Mouse (Mus musculus) limb, embryonic 12.5 days (tissue): Measurements from ENCODE around the gene Atp23. TPM values are rescaled to one million over a fixed set of nuclear protein-coding genes. Genes with fewer than 3 reads are reported as not detected.

Experiments
- ATAC-seq: fragments of 200-750 bp; cut with Nextera tagmentation; 2 replicates; pipeline ENCODE4 v1.8.0; 2017; ENCODE audit warnings: low read depth, moderate TSS enrichment; ENCODE audit not compliant: insufficient number of reproducible peaks, insufficient read depth, low FRiP score, low TSS enrichment
- H3K27ac ChIP-seq: fragments of 300-500 bp; sonication (generic); 2 replicates; pipeline ENCODE4 v1.5.1; 2016; ENCODE audit warnings: mild to moderate bottlenecking, moderate library complexity
- H3K27me3 ChIP-seq: fragments of 300-500 bp; sonication (generic); 2 replicates; pipeline ENCODE4 v1.6.1; 2016; ENCODE audit warnings: mild to moderate bottlenecking, moderate library complexity
- H3K36me3 ChIP-seq: fragments of 300-500 bp; sonication (generic); 2 replicates; pipeline ENCODE4 v1.6.1; 2016; ENCODE audit warnings: mild to moderate bottlenecking, moderate library complexity
- H3K4me1 ChIP-seq: fragments of 300-500 bp; sonication (generic); replicated peaks from 2 replicates; pipeline ENCODE4 v1.6.1; 2016
- H3K4me2 ChIP-seq: fragments of 300-500 bp; sonication (generic); 2 replicates; pipeline ENCODE4 v1.6.1; 2016; ENCODE audit warnings: mild to moderate bottlenecking, moderate library complexity
- H3K4me3 ChIP-seq: fragments of 300-500 bp; sonication (generic); replicated peaks from 2 replicates; pipeline ENCODE4 v1.5.1; 2016; ENCODE audit warnings: mild to moderate bottlenecking
- H3K9ac ChIP-seq: fragments of 300-500 bp; sonication (generic); replicated peaks from 2 replicates; pipeline ENCODE4 v1.6.1; 2016; ENCODE audit warnings: mild to moderate bottlenecking, moderate library complexity
- H3K9me3 ChIP-seq: fragments of 300-500 bp; sonication (generic); 2 replicates; pipeline ENCODE4 v1.6.1; 2016; ENCODE audit warnings: mild to moderate bottlenecking, moderate library complexity
- WGBS: fragments of 180-500 bp; shearing (Covaris S2); methylation state at CpG from one replicate; pipeline ENCODE4 v1.1.7; 2016; 5-methylcytosine and 5-hydroxymethylcytosine counted together
- polyA plus RNA-seq: library from polyadenylated mRNA; unstranded; fragments of >200 nt; fragmentation: Nextera tagmentation; extraction: Ambion mirVana; gene quantifications from 2 replicates; pipeline ENCODE4 v1.2.1, GENCODE M21; 2016

The Atp23 gene
- polyA plus RNA-seq, 1 experiment from 2014 or later = 22.9 TPM

DNA sequence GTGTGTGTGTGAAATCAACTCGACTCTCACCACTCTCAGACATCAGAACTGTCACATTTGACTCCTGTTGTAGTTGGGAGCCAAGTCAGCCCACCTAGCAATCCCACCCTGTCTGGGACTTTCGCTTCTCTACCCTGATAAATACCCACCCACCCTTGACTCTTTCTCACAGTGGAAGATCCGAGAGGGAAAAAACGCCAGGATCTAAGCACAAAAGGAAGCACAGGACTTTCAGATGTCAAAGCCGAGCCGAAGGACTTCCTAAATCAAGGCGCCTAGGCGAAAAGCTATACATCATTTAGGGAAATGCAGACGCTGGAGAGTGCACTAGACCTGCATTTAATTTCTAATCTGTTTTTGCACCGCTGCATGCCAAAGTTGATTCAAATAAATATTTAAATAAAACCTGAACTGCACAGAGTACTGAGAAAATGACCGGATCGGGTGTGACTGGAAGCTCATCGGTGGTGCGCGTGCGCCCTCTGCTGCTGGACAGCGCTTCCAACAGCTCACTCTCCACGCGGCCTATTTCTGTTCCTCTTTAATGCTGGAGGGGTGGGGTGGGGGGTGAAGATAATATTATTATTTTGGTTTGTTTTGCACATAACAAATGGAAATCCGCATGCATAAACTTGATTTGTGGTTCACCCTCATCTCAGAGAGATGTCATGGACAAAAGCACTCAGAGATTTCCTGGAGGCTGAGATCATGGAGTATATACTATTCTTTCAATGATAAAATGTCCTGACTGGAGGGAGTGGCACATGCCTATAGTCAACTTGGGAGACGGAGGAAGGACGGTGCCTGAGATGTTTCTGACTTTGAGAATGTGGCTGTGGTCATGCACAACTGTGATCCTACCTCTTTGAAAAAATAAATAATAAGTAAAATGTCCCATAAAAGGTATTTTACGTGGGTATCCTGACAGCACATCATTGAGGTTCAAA, 31.5 kb downstream of the Atp23 start:
- no peak overlapping the region for H3K27ac ChIP-seq
- H3K27me3 ChIP-seq = no peaks in the 10 kb centered on the region
- no peaks in the 10 kb centered on the region for H3K36me3 ChIP-seq
- no peaks in the 10 kb centered on the region for H3K9me3 ChIP-seq
- H3K4me1 ChIP-seq = no peaks in the 10 kb centered on the region
- H3K9ac ChIP-seq = no peak overlapping the region
- H3K4me3 ChIP-seq = no peak overlapping the region
- WGBS = 29% methylated on average over 23 of the region's 23 CpGs
- ATAC-seq = peak; percentile 66
- H3K4me2 ChIP-seq = peak overlapping the region; percentile 40

DNA sequence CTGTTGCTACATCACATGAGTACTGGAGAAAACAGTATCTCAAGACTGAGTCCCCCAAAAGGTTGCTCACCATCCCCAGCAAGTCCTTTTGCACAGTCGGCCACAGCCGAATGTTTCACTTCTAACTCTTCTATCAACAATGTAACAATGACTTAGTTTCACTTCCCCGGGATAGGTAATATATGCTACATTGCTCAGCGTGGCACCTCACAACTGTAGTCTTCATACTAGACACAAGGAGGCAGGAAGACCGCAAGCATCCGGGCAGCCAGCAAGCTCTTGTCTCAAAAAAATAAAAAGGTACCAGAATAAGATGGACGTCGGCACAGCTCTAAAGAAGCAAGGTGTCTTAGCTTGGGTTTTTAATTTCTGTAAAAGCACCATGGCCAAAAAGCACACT, 35.9 kb downstream of the Atp23 start:
- H3K4me3 ChIP-seq = no peak overlapping the region
- no peaks in the 10 kb centered on the region for H3K27me3 ChIP-seq
- H3K9me3 ChIP-seq = no peaks in the 10 kb centered on the region
- no peak overlapping the region for H3K9ac ChIP-seq
- H3K4me1 ChIP-seq = no peaks in the 10 kb centered on the region; the same call in 1 of the 2 replicates
- 90% methylated on average over 8 of the region's 8 CpGs for WGBS
- H3K4me2 ChIP-seq = no peak overlapping the region
- ATAC-seq = no peak
- no peak overlapping the region for H3K27ac ChIP-seq
- no peaks in the 10 kb centered on the region for H3K36me3 ChIP-seq

DNA sequence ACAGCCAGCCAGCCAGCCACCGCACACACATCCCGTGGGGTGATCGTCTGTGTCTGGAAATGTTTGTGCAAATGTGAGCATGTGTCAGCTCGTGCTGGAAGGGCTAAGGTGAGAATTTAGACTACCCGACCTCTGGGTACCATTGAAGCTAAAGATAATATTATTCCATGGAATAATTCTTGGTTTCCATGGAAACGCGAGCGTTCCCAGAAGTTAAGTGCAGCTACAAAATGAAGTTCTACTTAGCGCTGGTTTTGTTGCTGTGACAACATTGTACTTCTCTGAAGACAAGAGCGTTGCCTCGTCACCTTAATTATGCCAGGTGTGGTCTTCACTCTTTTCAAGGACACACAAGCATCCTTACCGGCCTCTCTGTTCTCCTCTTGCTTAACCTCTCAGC, 39.0 kb downstream of the Atp23 start:
- no peaks in the 10 kb centered on the region for H3K36me3 ChIP-seq
- H3K9ac ChIP-seq = no peak overlapping the region
- no peaks in the 10 kb centered on the region; the same call in 1 of the 2 replicates for H3K4me1 ChIP-seq
- H3K4me2 ChIP-seq = no peak overlapping the region
- H3K9me3 ChIP-seq = no peaks in the 10 kb centered on the region
- no peak for ATAC-seq
- no peaks in the 10 kb centered on the region for H3K27me3 ChIP-seq
- no peak overlapping the region for H3K4me3 ChIP-seq
- WGBS = 72% methylated on average over 12 of the region's 12 CpGs
- H3K27ac ChIP-seq = no peak overlapping the region

DNA sequence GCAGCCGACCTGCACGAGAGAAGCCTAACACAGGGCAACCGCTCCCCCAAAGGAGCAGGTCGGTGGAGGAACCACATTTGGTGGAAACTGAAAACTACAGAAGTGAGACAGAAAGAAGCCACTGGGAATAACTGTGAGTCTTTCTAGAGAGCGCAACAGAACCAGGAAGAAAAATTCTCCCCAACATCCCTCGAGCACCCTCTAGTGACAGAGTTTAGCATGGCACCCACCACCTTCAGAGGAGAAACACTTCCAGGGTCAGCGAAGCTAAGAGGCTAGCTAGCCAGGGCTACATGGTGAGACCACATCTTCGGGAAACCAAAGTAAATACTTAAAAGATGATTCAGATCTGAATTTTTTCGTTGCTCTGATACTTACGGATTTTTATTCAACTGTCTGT, 47.9 kb downstream of the Atp23 start:
- H3K27ac ChIP-seq = no peak overlapping the region
- no peak overlapping the region for H3K4me3 ChIP-seq
- no peaks in the 10 kb centered on the region for H3K27me3 ChIP-seq
- H3K9me3 ChIP-seq = peaks cover 5% of the 10 kb centered on the region; the same call in 1 of the 2 replicates
- no peaks in the 10 kb centered on the region for H3K36me3 ChIP-seq
- no peak overlapping the region for H3K9ac ChIP-seq
- no peak for ATAC-seq
- WGBS = 82% methylated on average over 10 of the region's 10 CpGs
- H3K4me2 ChIP-seq = no peak overlapping the region
- H3K4me1 ChIP-seq = no peaks in the 10 kb centered on the region

DNA sequence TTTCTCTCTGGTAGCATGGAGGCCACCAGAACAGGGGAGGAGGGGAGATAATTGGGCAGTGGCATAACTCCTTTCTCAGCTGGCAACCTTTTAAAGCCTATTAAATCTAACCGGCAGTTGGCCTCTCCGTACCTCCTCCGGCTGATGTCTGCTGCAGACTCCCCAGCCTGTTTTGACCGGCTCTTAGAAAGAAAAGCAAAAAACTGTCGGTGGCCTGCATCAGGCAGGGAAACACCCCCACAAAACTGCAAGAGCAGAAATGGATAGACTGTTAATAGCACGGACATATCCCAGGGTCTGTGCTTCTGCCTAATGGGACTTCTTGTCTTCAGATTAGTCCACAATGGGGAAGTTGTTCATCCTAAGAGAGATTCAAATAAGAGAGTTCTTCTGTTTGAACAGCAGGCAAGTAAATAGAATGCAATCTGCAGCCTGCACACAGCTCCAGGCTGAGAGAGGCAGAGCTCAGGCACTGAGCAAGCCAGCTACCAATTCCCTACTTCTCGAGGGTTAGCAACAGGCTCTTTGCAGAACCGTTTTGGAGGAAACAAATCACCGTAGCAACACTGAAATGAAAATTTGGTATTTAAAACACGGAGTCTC, 55.7 kb downstream of the Atp23 start:
- peak overlapping the region; percentile 37 for H3K4me2 ChIP-seq
- H3K27ac ChIP-seq = peak overlapping the region; percentile 76
- H3K4me1 ChIP-seq = peaks cover 20% of the 10 kb centered on the region
- H3K27me3 ChIP-seq = no peaks in the 10 kb centered on the region
- ATAC-seq = peak; percentile 69; the same call in 1 of the 2 replicates
- peaks cover 5% of the 10 kb centered on the region; the same call in 1 of the 2 replicates for H3K9me3 ChIP-seq
- no peaks in the 10 kb centered on the region for H3K36me3 ChIP-seq
- WGBS = 18% methylated on average over 10 of the region's 10 CpGs
- no peak overlapping the region; the same call in 1 of the 2 replicates for H3K9ac ChIP-seq
- no peak overlapping the region for H3K4me3 ChIP-seq

DNA sequence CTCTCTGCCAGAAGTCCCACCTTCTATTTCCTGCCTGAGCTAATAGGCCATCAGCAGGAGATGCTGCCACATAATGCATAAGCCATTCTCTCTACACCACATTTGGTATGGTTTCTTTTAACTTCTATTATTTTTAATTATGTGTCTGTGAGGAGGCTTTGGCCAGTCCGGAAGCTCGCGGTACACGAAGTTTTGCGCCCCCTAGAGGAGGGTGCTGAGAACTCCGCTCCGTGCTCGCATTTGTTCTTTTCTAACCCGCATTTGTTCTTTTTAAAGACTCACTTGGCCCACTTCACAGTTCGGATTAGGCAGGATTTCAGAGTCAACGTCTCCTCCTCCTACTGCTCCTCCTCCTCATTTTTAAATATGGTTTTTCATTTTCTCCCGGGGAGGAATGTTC, 56.5 kb downstream of the Atp23 start:
- H3K36me3 ChIP-seq = no peaks in the 10 kb centered on the region
- H3K27me3 ChIP-seq = no peaks in the 10 kb centered on the region
- no peak overlapping the region for H3K4me3 ChIP-seq
- no peak for ATAC-seq
- no peak overlapping the region for H3K27ac ChIP-seq
- H3K4me1 ChIP-seq = peaks cover 20% of the 10 kb centered on the region
- H3K4me2 ChIP-seq = peak overlapping the region; percentile 37; the same call in 1 of the 2 replicates
- 35% methylated on average over 12 of the region's 12 CpGs for WGBS
- peaks cover 5% of the 10 kb centered on the region; the same call in 1 of the 2 replicates for H3K9me3 ChIP-seq
- no peak overlapping the region for H3K9ac ChIP-seq

DNA sequence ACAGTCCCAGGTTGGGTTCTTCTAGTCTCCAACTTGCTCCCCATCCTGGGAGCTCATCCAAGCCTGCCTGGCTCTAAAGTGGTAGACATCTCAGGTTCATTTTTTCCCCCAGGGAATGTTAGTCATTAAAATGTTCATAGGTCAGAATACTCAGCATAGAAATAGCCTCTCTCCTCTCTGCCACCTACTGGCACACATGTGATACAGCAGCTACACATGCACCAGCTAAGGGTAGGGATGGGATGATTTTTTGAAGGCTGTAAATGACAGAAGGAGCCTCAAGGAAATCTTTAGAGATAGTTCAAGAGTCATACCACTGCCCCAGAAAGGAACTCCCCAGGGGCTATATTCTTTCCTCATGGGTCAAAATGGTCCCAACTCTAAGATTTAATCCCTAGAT, 60.9 kb downstream of the Atp23 start:
- peaks cover 2% of the 10 kb centered on the region for H3K4me1 ChIP-seq
- H3K9me3 ChIP-seq = no peaks in the 10 kb centered on the region
- H3K4me2 ChIP-seq = no peak overlapping the region
- H3K4me3 ChIP-seq = no peak overlapping the region
- H3K27ac ChIP-seq = no peak overlapping the region
- no peaks in the 10 kb centered on the region for H3K36me3 ChIP-seq
- no peak overlapping the region for H3K9ac ChIP-seq
- no peak for ATAC-seq
- H3K27me3 ChIP-seq = no peaks in the 10 kb centered on the region

DNA sequence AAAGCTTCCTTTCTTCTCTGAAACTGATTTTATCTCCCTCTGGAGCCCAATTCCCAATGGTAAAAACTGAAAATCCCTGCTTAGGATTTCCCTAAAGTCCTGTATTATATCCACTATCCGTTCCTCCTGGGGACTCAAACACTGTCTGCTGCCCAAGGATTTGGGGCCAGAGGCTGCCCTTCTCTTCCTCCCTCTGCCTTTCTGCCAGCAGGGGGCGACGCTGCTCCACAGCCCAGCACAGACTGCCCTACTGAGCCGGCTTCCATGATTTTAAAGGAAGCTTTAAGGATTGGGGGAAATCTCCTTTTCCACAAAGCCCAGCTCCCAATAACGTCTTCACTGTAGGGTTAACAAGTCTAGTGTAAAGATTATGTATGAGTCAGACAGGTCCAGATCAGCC, 68.1 kb downstream of the Atp23 start:
- WGBS = 47% methylated on average over 5 of the region's 5 CpGs
- no peak overlapping the region for H3K9ac ChIP-seq

DNA sequence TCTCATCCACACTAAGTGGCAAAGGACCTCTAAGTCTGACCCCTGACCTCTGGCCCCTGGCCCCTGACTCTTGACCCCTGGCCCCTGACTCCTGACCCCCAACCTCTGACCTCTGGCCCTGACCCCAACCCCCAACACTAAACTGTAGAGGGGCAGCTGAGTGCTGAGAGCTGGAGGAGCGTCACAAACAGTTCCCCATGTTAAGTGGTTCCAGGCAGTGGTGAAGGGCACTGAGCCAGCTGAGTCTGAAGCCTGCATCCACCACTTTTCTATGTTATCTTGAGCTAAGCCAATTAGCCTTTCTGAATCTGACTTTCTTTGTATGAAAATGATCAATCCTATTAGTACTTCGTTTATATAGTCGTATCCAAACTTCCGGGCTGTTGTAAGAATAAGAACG, 69.8 kb downstream of the Atp23 start:
- no peak for ATAC-seq
- Histone ChIP-seq H3K27me3 (no peaks in the 10 kb centered on the region), H3K4me3 (no peak overlapping the region), H3K9ac (no peak overlapping the region), H3K4me1 (0 out of 2 replicates have a peak, but pooled peaks cover 4% of the 10 kb centered on the region), H3K4me2 (no peak overlapping the region), H3K9me3 (peaks cover under 1% of the 10 kb centered on the region; the same call in 1 of the 2 replicates), H3K27ac (no peak overlapping the region), H3K36me3 (no peaks in the 10 kb centered on the region)
- 80% methylated on average over 5 of the region's 5 CpGs for WGBS

More for the DNA sequence above, 68.1 kb downstream of the Atp23 start:
- Histone ChIP-seq H3K4me2 (no peak overlapping the region), H3K36me3 (no peaks in the 10 kb centered on the region), H3K4me1 (0 out of 2 replicates have a peak, but pooled peaks cover 4% of the 10 kb centered on the region), H3K4me3 (no peak overlapping the region), H3K27ac (no peak overlapping the region), H3K27me3 (no peaks in the 10 kb centered on the region), H3K9me3 (no peaks in the 10 kb centered on the region)
- no peak for ATAC-seq

DNA sequence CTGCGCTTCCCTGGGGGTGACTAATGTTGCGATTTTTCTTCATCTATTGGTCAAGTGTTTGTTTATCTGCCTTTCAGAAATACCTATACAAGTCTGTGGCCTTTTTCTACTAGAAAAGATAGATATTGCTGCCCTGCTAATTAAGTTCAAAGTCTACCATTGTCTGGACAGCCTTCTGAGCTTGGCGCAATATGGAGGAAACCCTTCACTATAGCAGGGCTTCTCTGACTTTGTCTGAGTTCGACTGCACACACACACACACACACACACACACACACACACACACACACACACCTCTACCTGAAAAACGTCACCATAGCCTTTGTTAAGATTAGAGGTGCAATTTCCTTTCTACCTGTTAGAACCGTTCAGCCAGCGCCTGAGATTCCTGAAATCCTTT, 72.5 kb downstream of the Atp23 start:
- Histone ChIP-seq H3K4me3 (no peak overlapping the region), H3K27ac (peak overlapping the region; percentile 37; the same call in 1 of the 2 replicates), H3K36me3 (no peaks in the 10 kb centered on the region), H3K4me1 (0 out of 2 replicates have a peak, but pooled peaks cover 4% of the 10 kb centered on the region), H3K9me3 (peaks cover 8% of the 10 kb centered on the region; the same call in 1 of the 2 replicates), H3K27me3 (no peaks in the 10 kb centered on the region), H3K9ac (no peak overlapping the region), H3K4me2 (no peak overlapping the region)
- ATAC-seq = no peak
- 70% methylated on average over 7 of the region's 7 CpGs for WGBS

DNA sequence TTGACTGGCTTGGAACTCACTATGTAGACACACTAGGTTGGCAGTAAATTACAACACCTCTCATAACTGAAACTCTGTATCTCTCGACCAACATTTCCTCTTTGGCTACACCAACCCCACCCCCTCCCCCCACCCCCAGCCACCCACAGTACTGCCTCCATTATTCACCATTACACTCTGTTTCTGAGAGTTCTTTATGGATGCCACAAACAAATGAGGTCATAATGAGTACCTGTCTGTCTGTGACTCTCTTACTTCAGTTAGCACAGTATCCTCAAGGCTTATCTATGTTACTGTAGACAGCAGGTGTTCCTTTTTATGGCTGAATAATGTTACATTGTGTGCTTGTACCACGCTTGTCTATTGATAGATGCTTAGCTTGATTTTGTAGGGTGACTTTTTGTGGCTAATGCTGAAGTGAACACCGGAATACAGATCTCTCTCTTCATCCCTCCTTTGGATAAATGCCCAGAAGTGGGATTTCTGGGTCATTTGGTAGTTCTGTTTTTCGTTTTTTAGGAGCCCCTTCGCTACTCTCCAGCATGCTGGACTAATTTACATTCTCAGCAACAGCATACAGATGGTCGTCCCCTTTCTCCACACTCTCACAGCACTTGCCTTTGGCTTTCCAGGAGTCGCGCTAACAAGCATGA, 73.1 kb downstream of the Atp23 start:
- WGBS = 51% methylated on average over 8 of the region's 8 CpGs
- ATAC-seq = 0 out of 2 replicates have a peak, but pooled peaks have one; percentile 39

More for the DNA sequence above, 73.1 kb downstream of the Atp23 start:
- Histone ChIP-seq H3K27ac (no peak overlapping the region), H3K4me1 (peaks cover 4% of the 10 kb centered on the region; the same call in 1 of the 2 replicates), H3K4me3 (no peak overlapping the region), H3K9me3 (peaks cover 8% of the 10 kb centered on the region; the same call in 1 of the 2 replicates), H3K9ac (no peak overlapping the region), H3K4me2 (no peak overlapping the region), H3K36me3 (no peaks in the 10 kb centered on the region), H3K27me3 (no peaks in the 10 kb centered on the region)
